Mouse (Mus musculus) small intestine, adult 2 months (tissue): ENCODE results near the gene Maml2. TPM values are rescaled to one million over a fixed set of nuclear protein-coding genes. Genes with fewer than 3 reads are reported as not detected.

Experiments
- H3K27ac ChIP-seq: fragments of 200-500 bp; 2 replicates; pipeline ENCODE4 v1.5.1; 2012; ENCODE audit warnings: low read depth, low read length, control low read depth, inconsistent platforms; ENCODE audit not compliant: insufficient read depth
- H3K27me3 ChIP-seq: fragments of 200-500 bp; 2 replicates; pipeline ENCODE4 v1.6.1; 2012; ENCODE audit warnings: mild to moderate bottlenecking, moderate library complexity, low read length, inconsistent platforms; ENCODE audit not compliant: control insufficient read depth, insufficient read depth
- H3K36me3 ChIP-seq: fragments of 200-500 bp; 2 replicates; pipeline ENCODE4 v1.6.1; 2012; ENCODE audit warnings: mild to moderate bottlenecking, low read length, control low read depth, inconsistent platforms; ENCODE audit not compliant: control insufficient read depth, insufficient read depth
- H3K4me1 ChIP-seq: fragments of 200-500 bp; 2 replicates; pipeline ENCODE4 v1.6.1; 2012; ENCODE audit warnings: low read length, inconsistent platforms, mixed read lengths; ENCODE audit not compliant: control insufficient read depth, insufficient read depth, insufficient read length
- H3K4me3 ChIP-seq: fragments of 200-500 bp; 2 replicates; pipeline ENCODE4 v1.5.1; 2012; ENCODE audit warnings: low read depth, mild to moderate bottlenecking, control low read depth, inconsistent platforms, low read length, moderate library complexity
- CTCF ChIP-seq: fragments of 200-500 bp; IDR thresholded peaks from 2 replicates; pipeline ENCODE4 v1.5.1; 2012; ENCODE audit warnings: low read depth, mild to moderate bottlenecking, control low read depth, inconsistent platforms, low read length, moderate library complexity, mixed read lengths; ENCODE audit not compliant: insufficient replicate concordance, insufficient read length; ENCODE audit errors: extremely low read depth
- POLR2A ChIP-seq: fragments of 200-500 bp; IDR thresholded peaks from 2 replicates; pipeline ENCODE4 v1.6.1; 2012; ENCODE audit warnings: low read depth, mild to moderate bottlenecking, control low read depth, inconsistent platforms, low read length, moderate library complexity
- WGBS: fragments of 180-500 bp; shearing (Covaris S2); methylation state at CpG from one replicate; pipeline ENCODE4 v1.1.7; 2018; 5-methylcytosine and 5-hydroxymethylcytosine counted together
- polyA plus RNA-seq: library from polyadenylated mRNA; depleted of rRNA; stranded (reverse); fragments of >200 nt; gene quantifications from 2 replicates; pipeline ENCODE4 v1.2.3, GENCODE M21; 2012

Maml2 gene
- polyA plus RNA-seq, 1 experiment, result 2.8 TPM

- no peak for TF ChIP-seq POLR2A
- TF ChIP-seq CTCF, result no peak
- Histone ChIP-seq H3K27me3 (no peaks in the 10 kb centered on the region), H3K36me3 (no peaks in the 10 kb centered on the region), H3K27ac (no peak overlapping the region), H3K4me1 (no peaks in the 10 kb centered on the region), H3K4me3 (no peak overlapping the region)
- 77% methylated on average over 8 of the region's 8 CpGs for WGBS
These were observed 314.6 kb downstream of the Maml2 start for GRCm38 (mm10) chr9:13612371-13612770.

DNA sequence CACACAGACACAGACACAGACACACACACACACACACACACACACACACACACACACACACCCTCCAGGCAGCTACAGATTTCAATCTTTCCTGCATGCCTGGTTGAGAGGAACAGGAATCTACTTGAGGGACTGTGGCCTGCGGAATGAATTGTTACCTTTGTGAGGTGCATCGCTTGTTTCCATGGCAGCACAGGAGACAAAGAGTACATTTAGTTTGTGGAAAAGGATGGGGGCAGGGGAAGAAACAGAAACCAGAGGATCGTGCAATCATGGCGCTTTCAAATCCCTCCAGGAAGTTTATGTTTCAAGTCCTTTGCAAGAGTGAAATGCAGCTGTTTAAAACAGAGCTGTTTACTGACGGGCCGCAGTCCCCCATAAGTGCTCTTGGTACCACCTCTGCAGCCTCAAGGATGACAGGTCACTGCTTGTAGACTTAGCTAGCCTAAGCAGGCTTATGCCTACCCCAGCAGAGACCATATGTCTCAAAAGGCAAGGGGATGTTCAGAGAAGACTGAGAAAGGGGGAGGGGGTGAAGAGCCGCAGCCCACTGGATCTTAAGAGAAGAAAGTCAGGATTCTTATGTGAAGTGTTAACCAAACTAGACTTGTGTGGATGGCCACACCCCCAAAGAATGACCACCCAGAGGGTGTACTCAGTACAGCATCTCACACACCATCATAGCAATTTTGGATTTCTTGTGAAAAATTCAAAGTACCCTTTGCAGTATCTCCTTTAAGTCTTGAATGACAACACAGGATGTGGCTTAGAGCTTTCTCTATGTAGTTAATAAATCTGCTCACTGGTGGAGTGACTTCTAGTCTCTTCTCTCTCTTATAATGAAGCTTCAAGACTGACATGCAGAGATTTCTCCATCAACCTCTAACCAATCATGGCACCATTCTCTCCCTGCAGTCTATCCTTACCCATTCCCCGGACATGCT is 315.8 kb downstream of the Maml2 start:
- Histone ChIP-seq H3K4me1 (no peaks in the 10 kb centered on the region), H3K27ac (no peak overlapping the region), H3K36me3 (no peaks in the 10 kb centered on the region), H3K27me3 (no peaks in the 10 kb centered on the region), H3K4me3 (no peak overlapping the region)
- TF ChIP-seq CTCF (no peak), POLR2A (no peak)
- WGBS, result 53% methylated on average over 8 of the region's 8 CpGs

- WGBS, result 52% methylated on average over 5 of the region's 5 CpGs
- Histone ChIP-seq H3K36me3 (no peaks in the 10 kb centered on the region), H3K27ac (no peak overlapping the region), H3K4me3 (no peak overlapping the region), H3K27me3 (no peaks in the 10 kb centered on the region), H3K4me1 (no peaks in the 10 kb centered on the region)
- TF ChIP-seq CTCF (no peak), POLR2A (no peak)
These were observed 318.7 kb downstream of the Maml2 start for GRCm38 (mm10) chr9:13616383-13617009.

DNA sequence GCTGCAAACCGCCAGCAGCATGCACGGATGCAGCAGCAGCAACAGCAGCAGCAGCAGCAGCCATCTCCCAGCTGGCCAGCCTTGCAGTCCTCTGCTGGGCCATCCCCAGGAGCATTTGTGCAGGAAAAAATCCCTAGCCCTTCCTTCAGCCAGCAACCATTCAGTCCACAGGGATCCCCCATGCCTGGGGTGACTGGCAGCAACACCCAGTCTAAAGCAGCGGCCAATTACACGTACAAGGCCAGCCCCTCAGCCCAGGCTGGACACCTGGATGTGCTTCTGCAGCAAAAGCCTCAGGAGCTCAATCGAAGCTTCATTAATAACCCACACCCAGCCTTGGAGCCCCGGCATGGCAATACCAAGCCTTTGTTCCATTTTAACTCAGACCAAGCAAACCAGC is 323.0 kb downstream of the Maml2 start:
- Histone ChIP-seq H3K36me3 (no peaks in the 10 kb centered on the region), H3K27ac (no peak overlapping the region), H3K27me3 (no peaks in the 10 kb centered on the region), H3K4me1 (no peaks in the 10 kb centered on the region), H3K4me3 (no peak overlapping the region)
- WGBS, result 84% methylated on average over 6 of the region's 6 CpGs
- no peak for TF ChIP-seq CTCF
- no peak for TF ChIP-seq POLR2A

GRCm38 (mm10) chr9:13621941-13622340 is 324.2 kb downstream of the Maml2 start:
- TF ChIP-seq POLR2A (no peak), CTCF (no peak)
- 93% methylated on average over 3 of the region's 3 CpGs for WGBS

GRCm38 (mm10) chr9:13622426-13622825 is 324.7 kb downstream of the Maml2 start:
- no peaks in the 10 kb centered on the region for H3K27me3 ChIP-seq
- no peaks in the 10 kb centered on the region for H3K4me1 ChIP-seq
- no peak overlapping the region for H3K27ac ChIP-seq
- no peaks in the 10 kb centered on the region for H3K36me3 ChIP-seq
- no peak overlapping the region for H3K4me3 ChIP-seq
- WGBS, result 65% methylated on average over 5 of the region's 5 CpGs
- no peak for TF ChIP-seq POLR2A
- TF ChIP-seq CTCF, result no peak

More at GRCm38 (mm10) chr9:13621941-13622340, 324.2 kb downstream of the Maml2 start:
- no peaks in the 10 kb centered on the region for H3K27me3 ChIP-seq
- H3K36me3 ChIP-seq, result no peaks in the 10 kb centered on the region
- H3K27ac ChIP-seq, result no peak overlapping the region
- H3K4me1 ChIP-seq, result no peaks in the 10 kb centered on the region
- no peak overlapping the region for H3K4me3 ChIP-seq

GRCm38 (mm10) chr9:13623892-13624422 is 326.2 kb downstream of the Maml2 start:
- no peak for TF ChIP-seq CTCF
- TF ChIP-seq POLR2A, result no peak
- no peaks in the 10 kb centered on the region for H3K4me1 ChIP-seq
- H3K36me3 ChIP-seq, result no peaks in the 10 kb centered on the region
- H3K4me3 ChIP-seq, result no peak overlapping the region
- H3K27me3 ChIP-seq, result no peaks in the 10 kb centered on the region
- 92% methylated on average over 3 of the region's 3 CpGs for WGBS
- H3K27ac ChIP-seq, result no peak overlapping the region
